Mouse (Mus musculus): ENCODE measurements at regions not wholly inside any gene's neighbourhood (a gene's known extent, or its start where the extent isn't known, plus 50 kb on each side); places are given as distances from the start of the nearest gene placed in this dataset.

DNA sequence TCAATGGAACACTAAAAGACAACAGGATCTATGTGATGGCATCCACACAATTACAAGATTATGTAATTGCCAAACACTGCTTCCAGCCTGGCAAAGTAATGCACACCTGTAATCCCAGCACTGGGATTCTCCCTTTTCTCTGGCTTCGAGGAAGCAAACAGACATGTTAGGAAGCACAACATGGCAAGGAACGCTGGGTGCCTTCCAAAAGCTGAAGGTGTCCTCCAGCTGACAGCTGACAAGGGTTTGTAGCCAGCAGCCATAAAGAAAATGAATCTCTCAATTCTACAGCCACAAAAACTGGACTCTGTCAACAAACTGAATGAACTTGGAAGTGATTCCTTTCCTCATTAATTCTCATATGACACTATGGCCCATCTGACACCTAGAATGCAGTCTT, 1733.9 kb downstream of the Pcdh19 start:
- peak; percentile 1 to 14 for DNase-seq (ENCODE audit: low spot score in 2 of 2)
